Mouse (Mus musculus) bone marrow macrophage, adult 2 months (primary cell): ENCODE data around the gene Zfp46. TPM values are rescaled to one million over a fixed set of nuclear protein-coding genes. Genes with fewer than 3 reads are reported as not detected.

Experiments
- H3K27ac ChIP-seq: 2 replicates; pipeline ENCODE4 v1.5.1; 2012; ENCODE audit warnings: low read depth, low read length; ENCODE audit not compliant: insufficient read depth
- H3K4me1 ChIP-seq: 2 replicates; pipeline ENCODE4 v1.6.1; 2012; ENCODE audit warnings: low read length; ENCODE audit not compliant: control insufficient read depth, insufficient read depth
- H3K4me3 ChIP-seq: 2 replicates; pipeline ENCODE4 v1.5.1; 2012; ENCODE audit warnings: mild to moderate bottlenecking, low read length, moderate library complexity; ENCODE audit not compliant: insufficient read depth
- CTCF ChIP-seq: IDR thresholded peaks from 2 replicates; pipeline ENCODE4 v1.5.1; 2012; ENCODE audit warnings: low read depth, mild to moderate bottlenecking, low read length, moderate library complexity
- POLR2A ChIP-seq: IDR thresholded peaks from 2 replicates; pipeline ENCODE4 v1.6.1; 2012; ENCODE audit warnings: mild to moderate bottlenecking, low read depth, low read length, borderline replicate concordance
- polyA plus RNA-seq: library from polyadenylated mRNA; stranded (reverse); fragments of >200 nt; gene quantifications from 2 replicates; pipeline ENCODE4 v1.2.4, GENCODE M21; 2012; ENCODE audit not compliant: missing spikeins, insufficient read depth, insufficient read length

Gene Zfp46
- polyA plus RNA-seq, 1 experiment = 8.0 TPM

GRCm38 (mm10) chr4:136285348-136285810, 896 bp downstream of the Zfp46 start:
- Histone ChIP-seq H3K27ac (peak overlapping the region; percentile 75), H3K4me1 (peaks cover 16% of the 10 kb centered on the region), H3K4me3 (peak overlapping the region; percentile 77)
- no peak for TF ChIP-seq CTCF
- no peak for TF ChIP-seq POLR2A

- H3K4me1 ChIP-seq = peaks cover 16% of the 10 kb centered on the region
- peak overlapping the region; percentile 77 for H3K4me3 ChIP-seq
- TF ChIP-seq CTCF = no peak
- TF ChIP-seq POLR2A = no peak
- peak overlapping the region; percentile 73 for H3K27ac ChIP-seq
These were observed 1.4 kb downstream of the Zfp46 start for GRCm38 (mm10) chr4:136285811-136286371.

- no peak for TF ChIP-seq CTCF
- TF ChIP-seq POLR2A = no peak
- Histone ChIP-seq H3K4me1 (0 out of 2 replicates have a peak, but pooled peaks cover 2% of the 10 kb centered on the region), H3K4me3 (no peak overlapping the region), H3K27ac (no peak overlapping the region)
These were observed 5.7 kb downstream of the Zfp46 start for GRCm38 (mm10) chr4:136289918-136290780.

GRCm38 (mm10) chr4:136290781-136291595, 6.5 kb downstream of the Zfp46 start:
- Histone ChIP-seq H3K4me3 (no peak overlapping the region), H3K4me1 (0 out of 2 replicates have a peak, but pooled peaks cover 2% of the 10 kb centered on the region), H3K27ac (no peak overlapping the region)
- TF ChIP-seq POLR2A = no peak
- TF ChIP-seq CTCF = no peak

- Histone ChIP-seq H3K4me1 (0 out of 2 replicates have a peak, but pooled peaks cover under 1% of the 10 kb centered on the region), H3K4me3 (no peak overlapping the region), H3K27ac (no peak overlapping the region)
- TF ChIP-seq POLR2A (no peak), CTCF (no peak)
These were observed 7.2 kb downstream of the Zfp46 start for GRCm38 (mm10) chr4:136291692-136292091.

- Histone ChIP-seq H3K4me3 (no peak overlapping the region), H3K27ac (no peak overlapping the region), H3K4me1 (no peaks in the 10 kb centered on the region)
- no peak for TF ChIP-seq CTCF
- TF ChIP-seq POLR2A = no peak
These were observed 11.5 kb downstream of the Zfp46 start for GRCm38 (mm10) chr4:136295941-136296340.

GRCm38 (mm10) chr4:136302462-136302861, 18.0 kb downstream of the Zfp46 start:
- TF ChIP-seq POLR2A = no peak
- no peak for TF ChIP-seq CTCF
- no peak overlapping the region for H3K27ac ChIP-seq
- H3K4me3 ChIP-seq = no peak overlapping the region
- H3K4me1 ChIP-seq = no peaks in the 10 kb centered on the region

GRCm38 (mm10) chr4:136304181-136304580, 19.7 kb downstream of the Zfp46 start:
- TF ChIP-seq POLR2A (no peak), CTCF (no peak)
- no peak overlapping the region for H3K4me3 ChIP-seq
- no peaks in the 10 kb centered on the region for H3K4me1 ChIP-seq
- H3K27ac ChIP-seq = no peak overlapping the region

- Histone ChIP-seq H3K27ac (no peak overlapping the region), H3K4me3 (no peak overlapping the region), H3K4me1 (peaks cover 6% of the 10 kb centered on the region)
- no peak for TF ChIP-seq CTCF
- TF ChIP-seq POLR2A = no peak
These were observed 23.9 kb downstream of the Zfp46 start for GRCm38 (mm10) chr4:136308355-136308754.
